Mouse (Mus musculus) stomach, postnatal 0 days (tissue): ENCODE results near the gene Cutal.

Experiments used
- CTCF ChIP-seq: IDR thresholded peaks from 2 replicates; pipeline ENCODE4 v1.5.1; 2016; ENCODE audit warnings: antibody characterized with exemption, low read depth, mild to moderate bottlenecking, moderate library complexity
- EP300 ChIP-seq: optimal IDR thresholded peaks from 2 replicates; pipeline ENCODE3; 2016; ENCODE audit warnings: antibody characterized with exemption

DNA sequence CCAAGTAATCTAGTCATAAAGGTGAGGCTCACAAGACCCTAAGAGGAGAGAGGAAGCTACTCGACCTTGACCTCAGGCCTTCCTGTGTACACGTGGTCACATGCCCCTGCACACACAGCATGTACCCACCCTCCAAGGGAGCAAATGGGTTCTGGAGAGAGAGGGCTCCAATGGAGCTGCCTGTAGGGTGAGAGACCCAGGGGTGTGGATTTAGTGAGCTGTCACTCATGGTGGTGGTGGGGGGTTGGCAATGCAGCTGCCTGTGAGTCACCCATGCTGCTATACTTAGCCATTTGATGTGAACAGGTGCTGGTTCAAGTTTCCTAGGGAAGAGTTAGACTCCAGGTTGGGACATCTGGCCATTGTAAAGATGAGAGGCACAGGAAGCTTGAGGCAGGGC, 45.9 kb downstream of the Cutal start:
- no peak for TF ChIP-seq CTCF
- no peak for TF ChIP-seq EP300
